Mouse (Mus musculus) liver, embryonic 16.5 days (tissue): ENCODE measurements around the gene Tln1. TPM values are rescaled to one million over a fixed set of nuclear protein-coding genes. Genes with fewer than 3 reads are reported as not detected.
"Not testable (repeated sequence)": the region's sequence is repeated elsewhere in the genome, so short reads cannot be mapped to it uniquely, and the experiment has no call there.

ENCODE experiments used
- ATAC-seq: fragments of 200-750 bp; cut with Nextera tagmentation; 2 replicates; pipeline ENCODE4 v1.8.0; 2017; ENCODE audit warnings: low read depth, mild to moderate bottlenecking, moderate number of reproducible peaks, moderate library complexity
- H3K27ac ChIP-seq: fragments of 300-500 bp; sonication (generic); 2 replicates; pipeline ENCODE4 v1.5.1; 2014; ENCODE audit warnings: mild to moderate bottlenecking, low read length
- H3K27me3 ChIP-seq: fragments of 300-500 bp; sonication (generic); 2 replicates; pipeline ENCODE4 v1.6.1; 2014; ENCODE audit warnings: low read depth, low read length, mixed read lengths; ENCODE audit not compliant: control insufficient read depth, insufficient read depth
- H3K36me3 ChIP-seq: fragments of 300-500 bp; sonication (generic); 2 replicates; pipeline ENCODE4 v1.6.1; 2014; ENCODE audit warnings: mild to moderate bottlenecking; ENCODE audit not compliant: control insufficient read depth, insufficient read depth
- H3K4me1 ChIP-seq: fragments of 300-500 bp; sonication (generic); 2 replicates; pipeline ENCODE4 v1.6.1; 2014; ENCODE audit warnings: low read depth, low read length, mixed read lengths; ENCODE audit not compliant: control insufficient read depth
- H3K4me2 ChIP-seq: fragments of 300-500 bp; sonication (generic); 2 replicates; pipeline ENCODE4 v1.6.1; 2014; ENCODE audit warnings: low read depth, low read length, mixed read lengths
- H3K4me3 ChIP-seq: fragments of 300-500 bp; sonication (generic); 2 replicates; pipeline ENCODE4 v1.5.1; 2014; ENCODE audit warnings: low read depth, mild to moderate bottlenecking, low read length
- H3K9ac ChIP-seq: fragments of 300-500 bp; sonication (generic); 2 replicates; pipeline ENCODE4 v1.6.1; 2014; ENCODE audit warnings: low read depth, low read length
- H3K9me3 ChIP-seq: fragments of 300-500 bp; sonication (generic); replicated peaks from 2 replicates; pipeline ENCODE4 v1.6.1; 2016; ENCODE audit warnings: low read length; ENCODE audit not compliant: control insufficient read depth
- WGBS: fragments of 180-500 bp; shearing (Covaris S2); extraction: QIAGEN DNeasy Blood & Tissue Kit; methylation state at CpG from one replicate; pipeline ENCODE4 v1.1.7; 2014; ENCODE audit not compliant: insufficient replicate concordance; 5-methylcytosine and 5-hydroxymethylcytosine counted together
- polyA plus RNA-seq: library from polyadenylated mRNA; unstranded; fragments of >200 nt; fragmentation: Nextera tagmentation; extraction: Ambion mirVana; gene quantifications from 2 replicates; pipeline ENCODE4 v1.2.1, GENCODE M21; 2015

Gene Tln1
- polyA plus RNA-seq, 1 experiment from 2014 or later = 38.2 TPM

- ATAC-seq = no peak
- Histone ChIP-seq H3K9ac (peak overlapping the region; percentile 48), H3K27ac (peak overlapping the region; percentile 72), H3K9me3 (no peaks in the 10 kb centered on the region), H3K4me2 (peak overlapping the region; percentile 89), H3K36me3 (peaks cover 33% of the 10 kb centered on the region), H3K4me3 (peak overlapping the region; percentile 92), H3K4me1 (peaks cover 51% of the 10 kb centered on the region), H3K27me3 (no peaks in the 10 kb centered on the region)
- 7% methylated on average over 13 of the region's 13 CpGs for WGBS
Observed at GRCm38 (mm10) chr4:43558631-43559356, 3.7 kb downstream of the Tln1 start.

- Histone ChIP-seq H3K27ac (peak overlapping the region; percentile 72), H3K4me2 (peak overlapping the region; percentile 89), H3K27me3 (no peaks in the 10 kb centered on the region), H3K4me1 (peaks cover 44% of the 10 kb centered on the region), H3K9ac (peak overlapping the region; percentile 48), H3K4me3 (peak overlapping the region; percentile 92), H3K9me3 (no peaks in the 10 kb centered on the region), H3K36me3 (peaks cover 39% of the 10 kb centered on the region)
- no peak for ATAC-seq
- 8% methylated on average over 5 of the region's 5 CpGs for WGBS
Observed at GRCm38 (mm10) chr4:43558028-43558630, 4.4 kb downstream of the Tln1 start.

DNA sequence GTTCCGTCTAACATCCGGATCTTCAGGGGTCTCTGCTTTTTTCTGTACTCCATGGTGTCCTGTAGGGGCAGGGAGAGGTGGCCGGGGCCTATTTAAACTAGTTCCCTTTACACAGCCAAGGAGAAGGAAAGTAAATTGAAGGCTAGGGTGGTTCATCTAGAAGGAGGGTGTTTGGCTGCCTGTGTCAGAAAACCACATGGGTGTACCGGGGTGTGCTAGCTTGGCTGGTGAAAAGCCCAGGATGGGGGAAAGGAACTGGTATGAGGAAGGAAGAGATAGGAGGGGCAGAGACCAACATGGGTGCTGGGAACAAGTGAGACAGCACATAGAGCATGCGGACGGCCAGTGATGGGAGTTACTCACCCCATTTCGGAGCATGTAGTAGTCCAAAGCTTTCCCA, 6.6 kb downstream of the Tln1 start:
- Histone ChIP-seq H3K27me3 (no peaks in the 10 kb centered on the region), H3K36me3 (peaks cover 61% of the 10 kb centered on the region), H3K4me1 (peaks cover 38% of the 10 kb centered on the region), H3K9me3 (peaks cover 4% of the 10 kb centered on the region), H3K4me2 (no peak overlapping the region), H3K4me3 (no peak overlapping the region), H3K9ac (no peak overlapping the region), H3K27ac (no peak overlapping the region)
- ATAC-seq = no peak
- 76% methylated on average over 7 of the region's 7 CpGs for WGBS

- Histone ChIP-seq H3K27ac (no peak overlapping the region), H3K9me3 (peaks cover 4% of the 10 kb centered on the region), H3K4me1 (peaks cover 19% of the 10 kb centered on the region), H3K4me3 (no peak overlapping the region), H3K4me2 (no peak overlapping the region), H3K9ac (no peak overlapping the region), H3K36me3 (peaks cover 82% of the 10 kb centered on the region), H3K27me3 (no peaks in the 10 kb centered on the region)
- ATAC-seq = no peak
Observed at GRCm38 (mm10) chr4:43553891-43554290, 8.6 kb downstream of the Tln1 start.

GRCm38 (mm10) chr4:43552437-43552836, 10.1 kb downstream of the Tln1 start:
- ATAC-seq = no peak
- Histone ChIP-seq H3K4me2 (no peak overlapping the region), H3K4me3 (no peak overlapping the region), H3K27ac (no peak overlapping the region), H3K9me3 (peaks cover 4% of the 10 kb centered on the region), H3K9ac (no peak overlapping the region), H3K27me3 (no peaks in the 10 kb centered on the region), H3K36me3 (peaks cover 96% of the 10 kb centered on the region), H3K4me1 (peaks cover 4% of the 10 kb centered on the region)
- 94% methylated on average over 5 of the region's 5 CpGs for WGBS

GRCm38 (mm10) chr4:43551854-43552253, 10.6 kb downstream of the Tln1 start:
- not testable (repeated sequence) for H3K27me3 ChIP-seq, H3K4me3 ChIP-seq, H3K4me1 ChIP-seq, H3K9ac ChIP-seq, H3K27ac ChIP-seq, H3K4me2 ChIP-seq, ATAC-seq, H3K9me3 ChIP-seq
- WGBS = 77% methylated on average over 6 of the region's 6 CpGs
- H3K36me3 ChIP-seq = peaks cover 97% of the 10 kb centered on the region

DNA sequence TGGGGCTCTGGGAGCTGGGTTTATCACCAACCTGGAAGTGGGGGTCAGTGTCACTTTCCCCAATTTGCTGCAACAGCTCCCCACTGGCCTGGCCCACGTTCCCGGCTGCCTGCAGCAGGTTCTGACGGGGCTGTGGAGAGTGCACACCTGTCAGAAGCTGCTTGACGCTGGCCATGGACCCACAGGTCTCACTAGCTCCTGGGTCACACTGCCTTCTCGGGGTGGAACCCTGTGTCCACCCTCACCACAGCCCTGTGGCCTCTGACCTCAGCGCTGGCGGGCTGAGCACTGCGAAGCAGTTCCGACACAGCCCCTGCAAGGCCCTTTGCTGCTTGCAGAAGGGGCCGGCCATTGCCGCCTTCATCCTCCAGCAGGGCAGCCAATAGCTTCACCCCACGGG, 13.4 kb downstream of the Tln1 start:
- 91% methylated on average over 12 of the region's 12 CpGs for WGBS
- Histone ChIP-seq H3K9ac (no peak overlapping the region), H3K27me3 (no peaks in the 10 kb centered on the region), H3K36me3 (peaks cover 100% of the 10 kb centered on the region), H3K4me3 (no peak overlapping the region), H3K4me2 (no peak overlapping the region), H3K27ac (no peak overlapping the region), H3K4me1 (no peaks in the 10 kb centered on the region), H3K9me3 (peaks cover 4% of the 10 kb centered on the region)
- no peak for ATAC-seq

DNA sequence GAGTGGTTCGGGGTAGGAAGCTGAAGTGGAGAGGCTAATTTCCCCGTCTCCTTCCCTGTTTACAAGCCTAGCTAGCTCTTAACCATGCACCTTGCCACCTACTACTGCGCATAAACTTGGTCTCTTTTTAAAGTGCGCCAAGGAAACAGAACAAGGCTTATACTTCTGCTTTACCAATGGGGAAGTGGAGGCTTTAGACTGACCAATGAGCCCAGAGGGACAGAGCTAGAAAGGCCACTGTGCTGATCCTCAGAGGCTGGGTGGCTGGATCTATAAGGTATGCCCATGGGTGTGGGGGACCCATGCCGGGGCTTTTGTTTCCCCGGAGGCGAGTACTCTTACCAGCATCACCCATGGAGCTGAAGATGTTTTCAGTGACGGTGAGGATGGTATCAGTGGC, 15.3 kb downstream of the Tln1 start:
- Histone ChIP-seq H3K36me3 (peaks cover 100% of the 10 kb centered on the region), H3K4me3 (no peak overlapping the region), H3K27ac (no peak overlapping the region), H3K27me3 (no peaks in the 10 kb centered on the region), H3K4me1 (no peaks in the 10 kb centered on the region), H3K9me3 (peaks cover 2% of the 10 kb centered on the region), H3K9ac (no peak overlapping the region), H3K4me2 (no peak overlapping the region)
- ATAC-seq = no peak
- 89% methylated on average over 8 of the region's 8 CpGs for WGBS

GRCm38 (mm10) chr4:43546375-43547047, 16.0 kb downstream of the Tln1 start:
- H3K36me3 ChIP-seq = peaks cover 98% of the 10 kb centered on the region
- no peak overlapping the region for H3K27ac ChIP-seq
- H3K27me3 ChIP-seq = no peaks in the 10 kb centered on the region
- no peak for ATAC-seq
- no peak overlapping the region for H3K4me3 ChIP-seq
- H3K4me1 ChIP-seq = no peaks in the 10 kb centered on the region
- 90% methylated on average over 12 of the region's 12 CpGs for WGBS
- H3K9ac ChIP-seq = no peak overlapping the region
- H3K9me3 ChIP-seq = no peaks in the 10 kb centered on the region
- no peak overlapping the region for H3K4me2 ChIP-seq
